Mouse (Mus musculus) NIH3T3 (cell line): Measurements from ENCODE around the gene Insl6.

ENCODE experiments used
- DNase-seq: peaks from one replicate; pipeline ENCODE4 v3.0.0-alpha.2; 2012; ENCODE audit warnings: low read depth

The Insl6 gene

GRCm38 (mm10) chr19:29325053-29325851 is at the start of gene Insl6:
Insl6 (minus strand) TSS chr19:29325356.
- DNase-seq, result peak; percentile 73

DNA sequence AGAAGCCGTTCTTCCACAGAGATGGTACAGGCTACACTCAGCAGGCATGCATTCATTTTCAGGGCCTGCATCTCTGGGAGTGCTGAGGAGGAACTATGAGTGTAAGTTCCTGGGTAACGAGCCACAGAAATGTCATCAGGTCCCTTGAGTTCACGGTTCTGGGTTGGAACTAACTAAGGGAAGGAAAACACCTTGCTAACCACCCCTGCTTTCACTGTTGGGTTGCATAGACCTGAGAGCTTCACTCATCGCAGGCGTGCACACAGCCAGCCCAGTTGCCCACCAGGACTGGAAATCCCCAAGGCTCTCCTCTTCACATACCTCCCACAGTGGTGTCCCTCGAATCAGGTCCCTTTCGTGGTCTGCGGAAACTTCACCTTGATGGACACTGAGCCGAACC is 49.8 kb upstream of the Insl6 start:
- DNase-seq, result no peak

DNA sequence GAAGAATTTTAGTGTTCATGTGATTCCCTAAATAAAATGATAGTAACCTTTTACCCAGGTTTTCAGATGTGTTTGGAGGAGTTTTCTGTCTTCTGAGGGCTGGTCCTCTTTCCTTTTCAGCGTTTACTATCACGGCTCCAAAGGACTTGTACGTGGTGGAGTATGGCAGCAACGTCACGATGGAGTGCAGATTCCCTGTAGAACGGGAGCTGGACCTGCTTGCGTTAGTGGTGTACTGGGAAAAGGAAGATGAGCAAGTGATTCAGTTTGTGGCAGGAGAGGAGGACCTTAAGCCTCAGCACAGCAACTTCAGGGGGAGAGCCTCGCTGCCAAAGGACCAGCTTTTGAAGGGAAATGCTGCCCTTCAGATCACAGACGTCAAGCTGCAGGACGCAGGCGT is 48.3 kb upstream of the Insl6 start:
- no peak for DNase-seq

DNA sequence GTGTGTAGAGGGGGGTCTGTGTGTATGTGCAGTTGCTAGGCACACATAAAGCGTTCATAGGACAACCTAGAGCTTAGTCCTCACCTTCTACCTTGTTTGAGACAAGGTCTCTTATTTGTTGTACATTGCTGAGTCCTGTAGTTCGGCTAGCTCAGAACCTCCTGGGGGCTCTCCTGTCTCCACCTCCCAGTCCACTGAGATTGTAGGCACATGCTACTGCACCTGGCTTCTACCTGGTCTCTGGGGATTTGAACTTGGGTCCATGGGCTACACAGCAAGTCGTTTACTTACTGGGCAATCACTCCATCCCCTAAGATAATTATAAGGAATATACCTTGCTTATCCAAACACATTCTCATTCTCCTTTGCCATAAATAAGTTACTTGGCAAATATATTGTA is 47.5 kb upstream of the Insl6 start:
- no peak for DNase-seq

- peak; percentile 56 for DNase-seq
These were observed 47.0 kb upstream of the Insl6 start for GRCm38 (mm10) chr19:29372138-29372537.

DNA sequence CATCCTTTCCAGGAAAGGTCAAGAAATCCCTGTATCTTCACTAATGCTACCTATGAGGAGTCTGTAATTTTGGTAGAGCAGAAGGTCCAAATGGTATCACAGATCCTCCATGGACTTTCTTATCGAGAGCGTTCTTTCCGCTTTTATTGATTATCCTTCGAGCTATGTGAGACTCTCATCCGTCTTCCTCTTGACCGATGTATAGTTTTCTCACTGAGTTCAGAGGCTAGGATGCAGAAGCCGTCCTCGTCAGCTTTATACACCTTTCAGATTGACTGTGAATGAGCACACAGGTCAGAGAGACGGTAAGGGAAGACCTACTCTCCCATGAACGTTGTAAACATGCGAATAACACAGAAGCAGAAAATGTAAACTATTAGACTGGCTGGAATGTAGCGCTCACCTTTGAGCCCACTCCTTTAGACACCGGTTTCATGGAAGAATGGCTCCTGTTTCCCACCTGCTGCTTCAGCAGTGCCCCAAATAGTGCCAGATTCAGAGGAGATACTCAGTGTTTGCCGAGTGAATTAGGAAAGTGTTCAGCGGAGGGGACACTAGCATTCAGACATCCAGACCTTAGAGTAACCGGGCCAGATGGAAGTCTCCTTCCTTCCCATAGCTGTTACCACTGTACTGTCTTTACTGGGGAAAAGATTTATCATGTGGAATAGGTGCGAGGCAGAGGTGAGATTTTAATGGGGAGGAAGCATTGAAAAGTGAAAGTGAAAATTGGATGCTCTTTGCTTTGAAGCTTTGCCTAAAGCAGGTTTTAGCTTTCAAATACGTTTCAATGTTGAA is 46.3 kb upstream of the Insl6 start:
- no peak for DNase-seq

DNA sequence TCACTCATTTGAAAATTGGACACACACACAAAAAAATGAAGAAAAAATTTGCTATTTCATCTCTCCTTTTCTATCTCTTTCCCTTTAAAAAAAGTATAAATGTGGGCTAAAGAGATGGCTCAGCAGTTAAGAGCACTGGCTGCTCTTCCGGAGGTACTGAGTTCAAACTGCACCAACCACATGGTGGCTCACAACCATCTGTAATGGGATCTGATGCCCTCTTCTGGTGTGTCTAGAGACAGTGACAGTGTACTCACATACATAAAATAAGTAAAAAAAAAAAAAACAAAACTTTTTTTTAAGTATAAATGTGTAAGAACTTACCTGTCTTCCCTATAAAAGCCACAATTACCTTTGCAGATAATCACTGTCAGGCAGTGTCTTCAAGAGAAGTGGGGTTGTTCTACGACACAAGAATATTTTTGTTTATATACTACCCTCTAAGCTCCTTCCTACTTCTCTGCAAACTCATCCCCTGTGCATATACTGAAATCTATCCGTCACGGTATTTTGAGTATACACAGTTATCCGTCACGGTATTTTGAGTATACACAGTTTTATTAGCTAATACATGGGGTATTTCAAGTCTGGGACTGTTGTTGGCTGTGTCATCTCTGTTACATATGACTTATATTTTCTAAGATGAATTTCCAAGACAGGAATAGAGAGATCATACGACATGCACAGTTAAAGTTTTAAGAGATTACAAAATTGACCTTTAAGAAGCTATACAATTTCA is 45.6 kb upstream of the Insl6 start:
- no peak for DNase-seq

DNA sequence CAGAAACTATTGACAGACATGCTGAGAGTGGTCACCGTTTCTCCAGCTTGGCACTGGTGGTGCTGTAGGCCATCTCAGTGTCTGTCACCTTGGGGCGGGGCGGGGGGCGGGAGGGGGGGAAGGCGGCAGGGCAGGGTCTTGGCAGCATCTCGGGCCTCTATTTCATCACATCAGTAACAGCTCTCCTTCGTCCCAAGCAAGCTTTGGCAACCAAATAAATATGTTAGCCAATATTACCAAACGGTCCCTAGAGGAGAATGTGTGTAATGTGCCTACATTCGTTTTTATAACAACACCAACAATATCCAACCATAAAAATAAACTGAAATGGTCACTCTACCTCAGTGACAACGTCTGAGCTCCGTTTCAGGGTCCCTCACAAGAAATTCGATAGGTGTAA is 45.0 kb upstream of the Insl6 start:
- no peak for DNase-seq

- DNase-seq, result no peak
These were observed 43.6 kb upstream of the Insl6 start for GRCm38 (mm10) chr19:29368671-29369309.

DNA sequence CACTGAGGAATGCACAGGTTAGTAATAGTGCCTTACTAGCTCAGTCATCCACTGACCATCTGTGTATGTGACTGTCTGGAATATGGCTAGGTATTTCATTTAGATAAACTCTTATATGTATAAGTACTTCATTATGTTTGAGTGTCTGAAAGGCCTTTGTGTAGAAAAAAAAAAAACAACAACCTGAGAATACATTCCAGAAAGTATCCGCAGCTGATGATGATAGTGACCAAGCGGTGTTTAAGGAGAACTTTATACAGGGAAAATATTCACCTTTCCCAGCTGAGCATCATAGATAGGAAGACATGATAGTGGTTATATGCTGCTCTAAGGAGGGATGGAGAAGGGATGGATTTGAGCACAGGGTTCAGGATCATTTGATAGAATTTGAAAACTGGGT is 42.9 kb upstream of the Insl6 start:
- no peak for DNase-seq

DNA sequence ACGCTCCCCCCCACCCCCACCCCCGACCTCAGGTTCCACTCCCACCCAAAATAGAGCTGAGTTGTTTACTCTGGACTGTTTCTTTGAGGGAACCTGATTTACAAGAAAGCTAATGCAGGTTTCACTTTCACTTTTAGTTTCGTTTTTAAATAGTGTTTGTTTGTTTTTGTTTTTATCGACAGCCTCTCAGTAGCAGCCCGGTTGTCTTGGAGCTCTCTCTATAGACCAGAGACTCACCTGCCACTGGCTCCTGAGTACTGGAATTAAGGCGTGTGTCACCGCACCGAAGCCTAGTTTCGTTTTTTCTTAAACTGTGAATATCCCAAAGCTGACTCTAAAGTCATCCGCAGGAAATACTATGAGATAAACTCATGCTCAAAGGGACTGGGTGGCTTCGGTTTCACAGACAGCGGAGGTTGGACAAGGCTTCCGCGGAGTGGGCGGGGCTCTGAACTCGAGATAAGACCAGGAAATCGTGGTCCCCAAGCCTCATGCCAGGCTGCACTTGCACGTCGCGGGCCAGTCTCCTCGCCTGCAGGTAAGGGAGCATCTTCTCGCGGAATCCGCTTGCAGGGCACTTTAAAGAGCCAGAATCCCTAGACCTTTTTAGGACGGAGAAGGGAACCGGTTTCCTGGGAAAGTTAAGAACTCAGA is 41.9 kb upstream of the Insl6 start, which contains the start of the genes Plgrkt and Cd274:
Plgrkt (minus strand) TSS at position 422 of the 654 bp plus-strand sequence.
Cd274 (plus strand) TSS at position 487 of the 654 bp plus-strand sequence.
- DNase-seq, result peak; percentile 74

- DNase-seq, result no peak
These were observed 41.2 kb upstream of the Insl6 start for GRCm38 (mm10) chr19:29366226-29366968.

GRCm38 (mm10) chr19:29365105-29365504 is 39.9 kb upstream of the Insl6 start:
- no peak for DNase-seq

GRCm38 (mm10) chr19:29364076-29364475 is 38.9 kb upstream of the Insl6 start:
- no peak for DNase-seq

GRCm38 (mm10) chr19:29363557-29363956 is 38.4 kb upstream of the Insl6 start:
- DNase-seq, result no peak

GRCm38 (mm10) chr19:29362173-29362930 is 37.2 kb upstream of the Insl6 start:
- no peak for DNase-seq

GRCm38 (mm10) chr19:29361468-29362130 is 36.4 kb upstream of the Insl6 start:
- DNase-seq, result peak; percentile 95

DNA sequence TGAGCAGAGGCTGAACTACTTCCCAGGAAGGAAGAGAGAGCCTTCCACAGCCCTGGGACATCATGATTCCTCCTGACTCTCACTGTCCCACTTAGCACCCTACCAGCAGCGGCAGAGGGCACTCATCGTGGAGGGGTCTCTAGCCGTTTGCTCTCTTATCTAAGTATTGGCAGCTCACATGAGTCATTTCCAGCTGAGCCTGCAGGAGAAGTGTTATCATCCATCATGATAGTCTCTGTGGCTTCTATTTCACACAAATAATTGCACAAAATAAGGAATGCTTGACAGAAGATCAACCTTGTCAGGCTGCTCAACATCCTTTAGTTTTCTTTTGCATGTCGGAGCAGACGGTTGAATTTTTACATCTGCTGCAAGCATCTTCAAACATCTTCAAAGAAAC is 35.1 kb upstream of the Insl6 start:
- DNase-seq, result no peak

- DNase-seq, result no peak
These were observed 31.1 kb upstream of the Insl6 start for GRCm38 (mm10) chr19:29356281-29356680.
